Mouse (Mus musculus) monocyte, adult 5-6 weeks (primary cell): ENCODE measurements around the gene Cyp4f39. TPM values are rescaled to one million over a fixed set of nuclear protein-coding genes. Genes with fewer than 3 reads are reported as not detected.
"Not testable (repeated sequence)": the region's sequence is repeated elsewhere in the genome, so short reads cannot be mapped to it uniquely, and the experiment has no call there.

ENCODE experiments used
- ATAC-seq: fragments of 153-309, 156-312 bp; replicated peaks from 2 replicates; pipeline ENCODE4 v1.8.0; 2017; ENCODE audit warnings: mild to moderate bottlenecking; ENCODE audit not compliant: low TSS enrichment, insufficient number of reproducible peaks, severe bottlenecking, poor library complexity, low FRiP score
- total RNA-seq: library from RNA; stranded (forward); fragments of 200-1000, 200-491, 200-594 nt; gene quantifications from 3 replicates; pipeline ENCODE4 v1.2.3, GENCODE M21; 2017

Gene Cyp4f39
- total RNA-seq, 1 experiment from 2014 or later = not detected

- no peak for ATAC-seq
Observed at GRCm38 (mm10) chr17:32468494-32468893, 16.0 kb downstream of the Cyp4f39 start.

- ATAC-seq = no peak
Observed at GRCm38 (mm10) chr17:32470795-32471194, 18.3 kb downstream of the Cyp4f39 start.

GRCm38 (mm10) chr17:32472176-32472575 lies 19.7 kb downstream of the Cyp4f39 start:
- ATAC-seq = no peak

DNA sequence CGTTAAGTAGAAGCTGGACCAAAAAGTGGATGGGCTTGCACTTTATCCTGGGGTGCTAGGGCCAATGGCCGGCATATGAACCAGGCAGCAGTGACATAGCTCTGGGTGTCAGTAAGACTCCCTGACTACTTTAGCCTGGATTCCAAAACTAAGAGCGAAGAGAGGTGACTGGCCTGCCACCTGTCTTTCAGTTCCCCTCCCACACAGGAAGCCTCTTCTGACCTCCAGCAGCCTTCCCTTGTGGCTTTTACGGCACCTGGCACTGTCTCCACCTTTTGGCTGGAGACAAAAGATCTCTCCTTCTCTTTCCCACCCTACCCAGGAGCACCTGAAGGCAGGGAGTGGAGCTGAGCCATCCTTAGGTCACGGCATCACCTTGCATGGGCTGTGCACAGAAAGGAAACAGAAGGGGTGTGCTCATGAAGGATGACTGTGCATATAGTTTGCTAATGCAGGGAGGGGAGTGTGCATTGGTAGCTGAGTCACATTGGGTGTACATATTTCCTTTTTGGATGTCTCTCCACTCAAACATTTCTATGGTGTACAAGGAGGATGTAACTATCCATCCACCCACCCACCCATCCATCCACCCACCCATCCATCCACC lies 22.5 kb downstream of the Cyp4f39 start:
- ATAC-seq = no peak

GRCm38 (mm10) chr17:32477204-32477603 lies 24.7 kb downstream of the Cyp4f39 start:
- no peak for ATAC-seq

DNA sequence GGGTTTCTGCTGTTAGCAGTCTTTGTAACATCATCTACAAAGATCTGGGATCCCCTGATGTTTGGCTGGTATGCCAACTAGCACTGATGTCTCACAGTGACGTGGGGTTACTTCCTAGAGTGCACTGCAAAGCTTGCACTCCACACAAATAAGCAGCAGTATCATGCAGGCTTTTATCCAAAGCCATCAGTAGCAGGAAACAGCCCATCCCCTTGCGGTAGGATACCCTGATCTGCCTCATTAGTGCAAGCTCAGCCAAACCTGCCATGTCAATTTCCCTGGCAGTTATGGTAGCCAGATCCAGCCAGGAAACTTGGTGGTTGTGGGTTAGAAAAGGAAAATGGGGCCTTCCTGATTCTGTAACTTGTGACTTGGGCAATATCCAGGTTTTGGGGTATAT lies 26.2 kb downstream of the Cyp4f39 start:
- ATAC-seq = no peak

DNA sequence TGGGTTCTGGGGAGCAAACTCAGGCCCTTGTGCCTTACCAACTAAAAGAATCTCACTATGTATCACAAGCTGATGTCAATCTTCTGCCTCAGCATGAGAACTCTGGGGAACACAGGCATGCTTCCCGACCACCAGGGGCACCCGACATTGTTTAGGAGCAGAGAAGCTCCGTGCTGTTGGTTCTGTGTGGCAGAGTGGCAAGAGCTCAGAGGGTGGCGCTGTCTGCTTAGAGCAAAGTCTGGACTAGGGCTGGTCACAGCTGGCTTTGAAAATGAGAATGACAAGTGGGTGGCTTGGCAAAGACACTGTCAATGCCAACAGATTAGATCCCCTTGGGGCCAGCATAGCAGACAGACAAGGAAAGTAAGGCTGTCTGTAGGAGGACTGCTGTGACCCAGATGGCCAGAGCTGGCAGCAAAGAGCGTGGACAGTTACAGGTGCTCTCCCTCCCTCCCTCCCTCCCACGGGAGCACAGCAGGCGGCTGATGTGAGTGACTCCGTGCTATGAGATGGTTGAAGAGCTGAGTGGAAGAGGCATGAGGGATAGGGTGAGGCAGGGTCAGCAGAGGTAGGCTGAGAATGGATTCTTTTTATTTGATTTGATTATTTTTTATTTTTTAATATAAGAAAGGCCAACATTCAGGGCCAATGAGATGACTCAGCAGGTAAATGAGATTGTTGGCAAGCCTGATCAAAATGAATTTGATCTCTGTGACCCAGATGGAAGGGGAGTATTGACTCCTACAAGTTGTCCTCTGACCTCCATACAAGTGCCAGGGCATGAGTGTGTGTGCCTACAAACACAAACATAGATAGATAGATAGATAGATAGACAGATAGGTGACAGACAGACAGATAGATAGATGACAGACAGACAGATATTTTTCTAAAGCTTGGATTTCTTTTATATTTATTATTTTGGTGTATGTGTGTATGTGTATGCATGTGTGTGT lies 27.3 kb downstream of the Cyp4f39 start:
- no peak for ATAC-seq

DNA sequence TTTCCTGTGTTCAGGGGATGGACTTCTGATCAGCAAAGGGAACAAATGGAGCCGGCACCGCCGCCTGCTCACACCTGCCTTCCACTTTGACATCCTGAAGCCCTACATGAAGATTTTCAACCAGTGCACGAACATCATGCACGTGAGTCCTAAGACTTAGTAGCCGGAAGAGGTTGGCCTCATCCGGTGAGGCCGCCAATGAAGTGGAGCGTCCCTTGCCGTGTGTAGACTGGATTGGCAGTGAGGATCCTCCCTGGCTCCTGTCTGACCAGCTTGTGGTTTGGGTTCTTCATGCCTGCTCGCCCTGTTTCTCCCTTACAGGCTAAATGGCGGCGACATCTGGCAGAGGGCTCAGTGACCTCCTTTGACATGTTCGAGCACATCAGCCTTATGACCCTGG lies 29.2 kb downstream of the Cyp4f39 start:
- no peak for ATAC-seq

DNA sequence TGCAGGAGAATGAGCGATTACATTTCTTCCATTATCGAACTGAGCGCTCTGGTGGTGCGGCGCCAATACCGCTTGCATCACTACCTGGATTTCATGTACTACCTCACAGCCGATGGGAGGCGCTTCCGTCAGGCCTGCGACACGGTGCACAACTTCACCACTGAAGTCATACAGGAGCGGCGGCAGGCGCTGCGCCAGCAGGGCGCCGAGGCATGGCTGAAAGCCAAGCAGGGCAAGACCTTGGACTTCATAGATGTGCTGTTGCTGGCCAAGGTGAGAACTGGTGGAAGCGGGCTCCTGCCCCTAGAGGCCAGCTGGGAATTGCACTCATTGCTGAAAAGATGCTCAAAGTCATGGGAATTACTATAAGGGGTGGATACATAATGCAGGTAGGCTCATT lies 30.7 kb downstream of the Cyp4f39 start:
- peak; percentile 57 for ATAC-seq

- ATAC-seq = no peak
Observed at GRCm38 (mm10) chr17:32492349-32492980, 39.9 kb downstream of the Cyp4f39 start.

DNA sequence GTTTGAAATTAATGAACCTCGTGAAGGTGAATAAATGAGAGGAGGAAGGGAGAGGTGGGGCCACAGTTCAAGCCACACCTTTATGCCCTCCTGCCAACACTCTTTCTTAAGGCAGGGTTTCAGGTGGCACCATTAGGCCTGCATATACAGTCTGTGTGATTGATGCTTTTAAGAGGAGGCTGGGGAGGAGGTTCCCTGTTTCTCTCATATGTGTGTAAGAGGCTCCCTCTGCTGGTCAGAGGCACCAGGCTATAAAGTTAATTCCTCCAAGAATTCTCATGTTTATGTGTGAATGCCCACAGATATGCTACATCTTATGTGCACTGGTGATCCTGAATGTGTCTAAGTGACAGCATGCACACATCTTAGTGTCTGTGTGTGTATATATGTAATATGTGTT lies 42.1 kb downstream of the Cyp4f39 start:
- peak; percentile 74 for ATAC-seq

DNA sequence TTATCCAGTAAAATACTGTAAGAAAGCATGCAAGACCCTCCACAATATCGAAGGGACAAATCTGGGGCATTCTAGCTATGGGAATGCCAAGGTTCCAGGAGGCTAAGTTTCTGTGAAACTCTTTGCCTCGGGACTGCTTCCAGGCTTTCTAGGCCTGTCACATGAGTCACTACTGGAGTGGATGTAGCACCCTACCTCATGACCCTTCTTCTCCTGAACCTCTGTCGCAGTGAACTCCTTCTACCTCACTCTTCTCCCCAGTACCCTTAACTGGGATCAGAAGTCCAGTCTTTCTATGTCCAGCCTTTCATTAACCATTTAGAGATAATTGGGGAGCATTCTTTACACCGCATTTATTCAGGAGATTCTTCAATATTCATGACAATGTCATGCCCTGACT lies 48.0 kb downstream of the Cyp4f39 start:
- not testable (repeated sequence) for ATAC-seq

- ATAC-seq = no peak
Observed at GRCm38 (mm10) chr17:32501051-32501450, 48.5 kb downstream of the Cyp4f39 start.

DNA sequence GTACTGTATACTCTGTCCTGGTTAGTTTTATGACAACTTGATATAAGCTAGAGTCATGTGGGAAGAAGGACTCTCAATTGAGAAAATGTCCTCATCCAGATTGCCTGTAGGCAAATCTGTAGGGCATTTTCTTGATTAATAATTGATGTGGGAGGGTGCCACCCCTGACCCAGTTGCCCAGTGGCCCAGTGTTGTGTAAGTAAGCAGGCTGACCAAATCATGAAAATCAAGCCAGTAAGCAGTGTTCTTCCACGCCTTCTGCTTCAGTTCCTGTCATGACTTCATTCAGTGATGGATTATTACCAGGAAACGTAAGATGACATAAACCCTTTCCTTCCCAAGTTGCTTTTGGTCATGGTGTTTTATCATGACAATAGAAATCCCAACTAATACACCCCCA lies 50.6 kb downstream of the Cyp4f39 start:
- ATAC-seq = no peak

GRCm38 (mm10) chr17:32505851-32506728 lies 53.6 kb downstream of the Cyp4f39 start, which contains the start of gene Cyp4f17:
Gene Cyp4f17 (plus strand): TSS chr17:32506050.
- no peak for ATAC-seq

DNA sequence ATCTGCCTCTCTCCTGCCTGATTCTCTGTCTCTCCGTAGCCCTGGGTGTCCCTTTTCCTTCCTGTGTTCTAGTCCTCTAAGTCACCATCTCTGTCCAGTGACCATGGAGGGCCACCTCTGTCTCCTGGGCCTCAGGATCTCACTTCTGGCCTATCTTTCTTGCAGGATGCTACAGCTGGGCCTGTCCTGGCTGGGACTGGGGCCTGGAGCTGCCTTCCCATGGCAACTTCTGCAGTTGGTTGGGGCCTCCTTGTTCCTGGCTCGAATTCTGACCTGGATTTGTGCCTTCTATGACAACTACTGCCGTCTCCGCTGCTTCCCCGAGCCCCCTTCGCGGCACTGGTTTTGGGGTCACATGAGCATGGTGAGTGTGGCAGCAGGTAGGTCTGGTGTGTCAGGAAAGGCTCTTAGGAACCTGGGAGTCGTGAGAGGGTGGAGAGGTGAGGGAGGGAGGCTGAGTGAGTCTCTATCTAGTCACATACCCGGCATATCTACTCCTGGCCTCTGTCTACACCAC lies 54.3 kb downstream of the Cyp4f39 start:
- no peak; the same call in 1 of the 2 replicates for ATAC-seq

GRCm38 (mm10) chr17:32516126-32516525 lies 63.6 kb downstream of the Cyp4f39 start:
- ATAC-seq = no peak

- ATAC-seq = 0 out of 2 replicates have a peak, but pooled peaks have one; percentile 20
Observed at GRCm38 (mm10) chr17:32521981-32522380, 69.5 kb downstream of the Cyp4f39 start.
